Mouse (Mus musculus): ENCODE measurements around the gene Dmac2.

The Dmac2 gene

DNA sequence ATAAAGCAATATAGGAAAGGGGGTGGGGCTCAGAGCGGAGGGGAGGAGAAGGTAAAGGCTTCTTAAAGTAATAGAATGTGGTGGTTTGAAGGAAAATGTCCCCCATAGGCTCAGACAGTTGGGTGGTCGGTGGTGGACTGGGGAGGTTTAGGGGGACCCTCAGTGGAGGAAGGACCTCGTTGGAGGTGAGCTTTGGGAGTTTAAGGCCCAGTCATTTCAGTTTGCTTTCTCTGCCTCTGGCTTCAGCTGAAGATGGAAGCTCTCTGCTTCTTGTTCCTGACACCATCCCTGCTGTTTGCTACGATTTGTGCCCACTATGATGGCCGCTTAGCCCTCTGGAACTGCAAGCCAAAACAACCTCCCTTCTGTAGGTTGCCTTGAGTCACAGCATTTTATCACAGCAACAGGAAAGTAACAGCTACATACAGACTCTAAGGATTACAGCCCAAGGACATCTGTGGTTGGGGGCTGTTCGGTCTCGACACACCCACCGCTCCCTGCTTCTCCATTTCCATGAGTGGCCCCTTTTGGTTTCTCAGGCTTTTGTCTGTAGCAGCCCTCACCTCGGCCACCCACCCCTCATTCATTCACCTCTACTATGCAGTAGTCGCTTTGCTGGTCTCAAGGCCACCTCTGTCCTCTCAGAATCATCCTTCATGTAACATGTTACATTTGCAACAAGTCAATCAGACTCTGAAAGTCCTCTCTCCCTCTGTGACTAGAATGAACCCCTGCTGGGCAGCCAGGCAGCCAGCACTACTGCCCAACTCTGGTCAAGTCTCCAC is 1.6 kb upstream of the Dmac2 start:
- no peak for DNase-seq

DNA sequence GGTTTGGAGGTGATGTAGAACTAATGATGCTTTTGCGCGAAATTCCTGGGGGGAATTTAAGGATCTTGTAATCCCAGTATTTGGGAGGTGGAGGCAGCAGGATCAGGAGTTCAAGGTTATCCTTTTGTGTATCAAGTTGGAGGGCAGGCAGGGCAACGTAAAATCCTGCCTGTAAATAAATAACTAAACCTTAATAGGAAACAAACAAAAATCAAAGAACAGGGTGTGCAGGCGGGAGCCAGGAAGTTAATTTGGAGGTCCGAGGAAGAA is 443 bp downstream of the Dmac2 start:
- no peak for DNase-seq

DNA sequence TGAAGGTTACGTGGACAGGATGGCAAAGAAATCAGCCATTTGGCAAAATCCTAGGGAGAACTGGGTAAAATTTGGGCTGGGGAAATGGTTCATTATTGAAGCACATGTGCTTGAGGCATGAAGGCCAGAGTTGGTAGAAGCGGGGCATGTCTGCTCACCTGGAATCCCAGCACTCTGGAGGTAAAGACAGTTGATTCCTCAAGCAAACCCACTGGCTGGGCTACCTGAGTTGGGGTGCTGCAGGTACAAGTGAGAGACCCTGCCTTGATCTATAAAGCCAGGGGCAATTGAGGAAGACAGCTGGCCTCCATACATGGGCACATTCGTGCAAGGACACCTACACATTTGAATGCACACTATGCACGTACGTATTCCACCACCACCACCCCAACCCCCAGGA is 887 bp downstream of the Dmac2 start:
- no peak for DNase-seq

DNA sequence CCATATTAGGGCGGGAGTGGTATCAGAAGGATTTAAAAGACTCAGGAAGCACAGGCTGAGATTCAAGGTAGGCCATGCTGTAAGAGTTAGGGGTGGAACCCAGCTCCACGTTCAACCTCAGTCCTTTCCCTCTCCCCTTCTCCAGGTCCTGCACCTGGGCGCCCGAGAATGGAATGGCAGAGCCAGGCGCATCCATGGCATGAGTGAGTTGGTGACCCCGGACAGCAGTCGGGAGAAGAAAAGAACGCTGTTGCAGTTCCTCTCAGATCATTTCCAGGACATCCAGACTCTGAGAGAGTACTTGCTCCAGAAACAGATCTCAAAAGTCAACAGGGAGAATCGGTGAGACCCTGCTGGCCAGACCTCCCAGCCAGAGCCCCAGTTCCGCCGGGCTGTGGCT is 1.5 kb downstream of the Dmac2 start:
- DNase-seq: no peak

DNA sequence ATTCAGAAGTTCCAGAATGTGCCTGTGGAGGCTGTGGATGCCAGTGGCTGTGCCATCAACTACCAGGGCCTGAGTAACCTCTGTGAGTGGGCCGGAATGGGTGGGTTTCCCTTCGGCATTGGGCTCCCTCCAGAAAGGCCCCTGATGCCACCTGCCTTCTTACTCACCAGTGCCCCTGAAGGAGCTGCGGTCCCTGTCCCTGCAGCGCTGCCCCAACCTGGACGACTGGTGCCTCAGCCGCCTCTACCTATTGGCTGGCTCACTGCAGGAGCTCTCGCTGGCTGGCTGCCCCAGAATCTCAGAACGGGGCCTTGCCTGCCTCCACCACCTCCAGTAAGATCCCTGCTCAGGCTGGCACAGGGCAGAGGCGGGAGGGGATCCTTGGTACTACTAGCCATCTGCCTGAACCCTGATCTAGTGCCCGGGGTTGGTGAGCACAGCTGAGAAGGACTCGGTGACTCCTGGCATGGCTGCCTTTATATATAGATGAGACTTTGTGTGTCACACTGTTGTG is 4.7 kb downstream of the Dmac2 start:
- DNase-seq: no peak

DNA sequence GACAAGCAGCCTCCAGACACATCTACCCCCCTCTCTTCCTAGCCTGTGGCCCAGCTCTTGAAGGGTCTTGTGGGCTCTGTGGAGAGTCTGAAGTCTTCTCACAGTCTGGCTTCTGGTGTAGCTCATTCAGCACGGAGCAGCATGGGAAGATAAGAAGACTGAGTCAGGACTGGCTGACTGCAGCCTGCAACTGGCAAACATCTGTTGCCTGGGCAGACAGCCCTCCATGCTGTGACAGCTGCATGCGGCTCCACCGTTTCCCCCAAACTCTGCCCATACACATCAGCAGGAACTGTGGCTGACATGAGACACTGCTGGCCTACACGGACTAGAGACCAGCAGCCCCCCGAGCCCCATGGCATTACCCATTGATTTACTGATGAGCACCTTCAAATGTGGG is 5.6 kb downstream of the Dmac2 start:
- no peak for DNase-seq

DNA sequence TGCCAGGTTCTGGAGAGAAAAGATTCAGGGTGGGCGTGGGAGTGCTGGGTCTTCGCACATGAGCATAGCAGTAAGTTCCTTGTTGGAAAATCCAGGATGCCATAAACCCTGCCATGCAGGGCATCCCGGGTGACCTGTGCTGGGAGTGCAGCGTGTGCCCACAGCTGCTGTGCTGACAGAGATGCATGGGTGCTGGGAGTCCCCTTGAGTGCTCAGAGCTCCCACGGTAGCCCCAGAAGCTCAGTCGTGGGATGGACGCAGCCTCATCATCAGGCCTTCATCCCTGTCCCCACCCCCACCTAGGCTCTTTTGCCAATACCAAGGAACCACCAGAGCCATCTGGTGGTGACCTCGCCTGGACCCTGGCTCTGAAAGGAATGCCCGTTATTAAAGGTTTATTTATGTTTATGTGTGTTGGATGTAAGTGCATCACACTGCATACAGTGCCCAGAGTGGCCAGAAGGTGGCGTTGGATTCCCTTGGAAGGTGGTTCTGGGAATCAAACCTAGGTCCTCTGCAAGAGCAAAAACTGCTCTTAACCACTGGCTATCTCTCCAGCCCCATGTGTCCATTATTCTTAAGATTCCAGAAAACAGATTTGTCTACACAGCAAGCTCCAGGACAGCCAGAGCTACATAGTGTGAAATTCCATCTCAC is 6.5 kb downstream of the Dmac2 start:
- DNase-seq: peak in 1 of 2 experiments; percentile 63

DNA sequence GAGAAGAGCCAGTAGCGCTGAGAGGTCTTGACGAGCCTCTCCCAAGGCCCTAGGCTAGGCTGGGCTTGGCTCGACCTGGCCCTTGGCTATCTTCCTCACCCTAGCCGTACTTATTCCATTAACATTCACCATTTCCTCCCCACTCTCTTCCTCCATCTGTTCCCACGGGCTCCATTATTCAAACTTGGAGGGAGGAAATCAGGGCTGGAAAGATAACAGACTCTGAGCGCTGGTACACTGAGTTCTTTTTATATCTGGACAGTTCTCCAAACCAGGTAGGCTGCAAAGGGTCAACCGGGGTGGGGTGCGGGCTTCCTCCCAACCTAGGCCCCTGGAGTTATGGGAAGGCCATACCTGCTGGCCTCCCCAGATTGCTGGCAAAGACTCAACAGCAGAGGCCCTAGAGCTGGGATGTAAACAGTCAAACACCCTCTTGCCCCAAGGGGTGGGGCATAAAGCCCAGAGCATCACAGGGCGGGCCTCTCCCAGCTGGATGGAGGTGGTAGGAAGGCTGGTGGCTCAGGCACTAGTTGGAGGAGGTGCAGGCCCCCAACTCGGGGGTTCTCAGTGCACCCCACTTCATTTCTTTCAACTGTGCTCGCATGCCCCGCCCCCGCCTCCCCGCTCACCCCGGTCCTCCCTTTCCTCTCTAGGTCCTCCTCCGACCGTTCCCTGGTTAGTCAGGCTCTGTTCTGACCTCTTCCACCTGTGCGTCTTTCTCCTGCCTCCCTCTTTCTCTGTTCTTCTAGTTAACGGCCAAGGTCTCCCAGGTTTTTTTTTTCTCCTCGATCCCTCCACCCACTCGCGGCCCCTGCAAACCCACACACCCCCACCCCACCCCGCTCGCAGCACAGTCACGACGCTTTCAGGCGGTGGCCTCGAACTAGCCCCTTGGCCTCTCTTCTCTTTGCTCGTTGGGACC is 7.6 kb downstream of the Dmac2 start, which contains the start of gene B3gnt8:
Gene B3gnt8 (plus strand): TSS at position 146 of the 922 bp plus-strand sequence.
- DNase-seq: no peak

DNA sequence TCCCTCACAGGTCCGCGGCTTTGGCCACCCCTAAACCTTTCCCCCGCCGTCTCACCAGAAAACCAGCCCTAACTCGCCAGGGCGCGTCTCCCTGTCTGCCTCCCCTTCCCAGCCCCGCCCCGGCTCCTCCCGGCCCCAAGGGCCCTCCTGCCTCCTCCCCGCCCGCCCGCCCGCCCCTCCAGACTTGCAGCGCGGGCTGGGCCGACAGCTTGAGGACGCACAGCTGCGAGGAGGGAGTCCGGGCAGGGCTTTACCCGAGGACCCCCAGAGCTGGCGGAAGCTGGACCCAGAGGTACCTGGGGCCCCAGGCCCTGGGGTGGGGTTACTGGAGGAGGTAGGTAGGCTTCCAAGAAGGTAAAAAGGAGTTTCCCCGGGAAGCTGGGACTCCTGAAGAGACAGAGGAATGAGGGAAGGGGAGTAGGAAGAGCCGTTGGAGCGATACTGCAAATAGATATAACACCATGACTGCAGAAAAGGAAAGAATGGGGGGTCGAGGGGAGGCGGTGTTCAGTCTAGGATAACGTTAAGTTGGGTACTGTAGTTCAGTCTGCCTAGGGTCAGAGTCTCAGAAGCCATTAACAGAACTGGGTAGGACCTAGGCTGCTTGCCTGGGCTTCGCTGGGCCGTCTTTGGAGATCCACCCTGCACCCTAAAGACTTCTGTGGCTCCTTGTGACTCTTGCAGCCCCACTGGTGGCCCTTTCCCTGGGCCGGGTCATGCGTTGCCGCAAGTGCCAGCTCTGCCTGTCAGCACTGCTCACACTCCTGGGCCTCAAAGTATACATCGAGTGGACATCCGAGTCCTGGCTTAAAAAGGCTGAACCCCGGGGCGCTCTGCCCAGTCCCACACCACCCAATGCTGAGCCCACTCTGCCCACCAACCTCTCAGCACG is 8.5 kb downstream of the Dmac2 start:
- peak; percentile 60 to 71 for DNase-seq

DNA sequence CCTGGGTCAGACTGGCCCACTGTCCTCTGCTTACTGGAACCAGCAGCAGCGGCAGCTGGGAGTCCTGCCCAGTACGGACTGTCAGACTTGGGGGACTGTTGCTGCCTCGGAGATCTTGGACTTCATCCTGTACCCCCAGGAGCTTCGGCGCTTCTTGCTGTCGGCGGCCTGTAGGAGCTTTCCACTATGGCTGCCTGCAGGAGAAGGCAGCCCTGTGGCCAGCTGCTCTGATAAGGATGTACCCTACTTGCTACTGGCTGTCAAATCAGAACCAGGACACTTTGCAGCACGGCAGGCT is 9.1 kb downstream of the Dmac2 start:
- DNase-seq: no peak

DNA sequence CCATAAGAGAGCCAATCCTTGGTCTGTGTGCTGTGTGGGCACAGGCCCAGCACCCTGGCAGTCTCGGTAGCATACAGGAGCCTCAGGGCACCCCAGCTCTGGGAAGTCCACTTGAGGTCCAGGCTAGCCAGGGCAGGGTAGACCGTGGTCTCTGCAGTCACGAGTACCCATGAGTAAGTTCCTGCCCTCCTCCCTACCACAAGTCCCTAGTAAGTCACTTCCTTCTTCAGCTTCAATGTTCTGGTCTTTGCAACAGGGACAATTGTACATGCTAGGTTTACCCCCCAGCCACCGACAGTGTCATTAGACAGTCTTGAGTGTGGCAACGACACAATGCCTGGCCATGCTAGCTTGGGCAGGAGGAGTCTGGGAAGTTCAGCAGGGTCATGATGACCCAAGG is 13.5 kb downstream of the Dmac2 start:
- no peak for DNase-seq

DNA sequence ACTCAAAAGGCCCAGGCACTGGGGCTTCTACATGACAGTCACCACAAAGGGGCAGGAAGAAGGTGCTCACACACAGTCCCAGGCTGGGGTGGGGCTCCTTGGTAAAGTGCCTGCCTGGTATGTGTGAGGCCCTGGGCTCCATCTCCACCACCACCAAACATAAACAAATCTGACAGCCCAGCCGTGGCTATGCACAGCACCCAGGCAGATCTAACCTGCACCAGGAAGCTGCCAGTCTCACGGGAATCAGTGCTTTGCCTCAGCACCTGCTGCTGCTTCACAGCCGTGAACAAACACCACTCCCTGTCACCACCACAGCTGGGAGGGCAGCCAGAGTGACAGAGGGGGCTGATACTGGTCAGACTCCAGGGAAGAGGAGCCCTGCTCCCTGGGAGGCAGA is 17.2 kb downstream of the Dmac2 start:
- peak; percentile 67 to 80 for DNase-seq

DNA sequence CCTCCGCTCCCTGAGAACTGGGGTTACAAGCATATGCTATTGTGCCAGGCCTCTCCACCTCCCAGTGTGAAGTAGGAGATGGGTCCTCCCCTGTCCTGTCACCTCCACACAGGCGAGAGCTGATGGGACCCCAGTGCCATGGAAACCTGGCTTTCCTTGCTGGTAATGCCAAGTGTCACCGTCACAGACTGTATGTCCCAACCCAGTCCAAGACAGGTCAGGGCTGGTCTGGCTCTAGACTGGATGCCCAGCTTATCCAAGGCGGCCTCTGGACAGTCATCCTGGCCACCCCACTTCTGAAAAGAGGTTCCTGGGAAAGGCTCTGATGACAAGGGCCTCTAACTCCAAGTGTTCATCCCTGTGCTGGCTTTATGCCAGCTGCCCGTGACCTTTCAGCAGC is 17.9 kb downstream of the Dmac2 start:
- DNase-seq: no peak

DNA sequence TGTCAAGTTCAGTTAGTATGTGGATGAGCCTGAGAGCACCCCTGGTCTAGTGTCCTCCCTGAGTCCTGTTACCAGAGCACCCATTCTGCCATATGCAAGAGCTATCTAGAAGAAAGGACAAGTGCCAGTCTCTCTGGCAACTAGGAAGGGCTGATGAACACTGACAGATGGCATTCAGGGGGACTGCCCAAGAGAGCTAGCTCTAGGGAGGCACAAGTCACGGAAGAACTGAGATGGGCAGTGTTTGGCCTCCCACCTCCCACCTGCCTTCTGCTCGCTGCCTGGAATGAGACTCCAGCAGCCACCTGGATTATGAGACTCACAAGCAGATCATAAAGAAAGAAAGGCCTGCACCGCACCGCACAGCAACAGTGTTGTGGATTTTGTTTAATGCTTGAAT is 20.5 kb downstream of the Dmac2 start:
- no peak for DNase-seq

DNA sequence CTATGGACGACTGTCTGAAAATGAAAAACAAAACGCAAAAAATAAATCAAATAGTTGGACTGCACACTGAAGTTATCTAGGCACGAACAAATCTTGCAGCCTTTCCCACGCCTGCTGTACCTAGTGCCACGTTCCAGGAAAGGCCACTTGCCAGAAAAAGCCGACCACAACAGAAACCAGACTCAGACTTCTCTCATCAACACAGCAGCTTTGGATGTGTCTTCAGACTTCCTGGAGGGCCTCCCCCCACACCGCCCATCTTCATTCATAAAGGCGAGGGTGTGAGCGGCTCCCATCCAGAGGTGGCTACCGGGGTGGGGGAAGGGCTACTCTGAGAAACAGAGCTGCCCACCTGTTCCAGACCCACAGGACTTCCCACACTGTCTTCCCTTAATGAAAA is 24.9 kb downstream of the Dmac2 start:
- DNase-seq: no peak

DNA sequence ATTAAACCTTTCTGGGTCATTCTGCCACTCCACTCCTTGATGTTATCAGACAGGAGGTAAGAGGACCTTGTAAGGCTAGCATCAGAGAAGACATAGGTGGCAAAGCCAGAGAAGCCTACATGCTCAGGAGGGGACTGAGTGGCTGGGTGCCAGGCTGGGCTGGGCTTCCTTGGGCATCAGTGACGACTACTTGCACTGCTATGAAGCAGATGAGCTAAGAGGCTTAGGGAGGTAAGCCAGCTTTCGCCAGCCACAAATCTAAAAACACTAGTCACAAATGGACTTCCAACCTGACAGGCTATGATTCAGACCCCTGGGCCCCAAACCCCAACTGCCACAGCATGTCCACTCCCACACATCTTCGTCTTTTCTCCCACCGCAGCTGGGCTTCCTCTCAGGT is 25.4 kb downstream of the Dmac2 start:
- no peak for DNase-seq

DNA sequence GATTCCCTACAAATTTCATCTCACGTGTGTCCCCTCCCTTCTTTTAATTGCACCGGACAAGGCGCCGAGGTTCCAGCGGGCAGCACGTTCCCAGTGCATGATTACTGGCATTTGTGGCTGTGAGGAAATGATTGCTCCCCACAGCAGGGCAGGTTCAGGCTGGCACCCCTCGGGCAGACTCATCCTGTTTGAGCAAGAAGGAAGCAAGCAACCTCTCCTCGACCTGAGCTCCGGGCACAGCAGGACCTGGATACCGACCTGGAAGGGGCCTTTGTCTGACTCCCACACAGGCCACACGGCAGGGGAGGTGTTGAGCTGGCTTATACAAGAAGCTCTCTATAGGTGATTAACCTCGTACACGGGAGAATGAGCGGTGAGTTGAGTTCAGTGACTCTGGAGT is 25.9 kb downstream of the Dmac2 start:
- no peak for DNase-seq

DNA sequence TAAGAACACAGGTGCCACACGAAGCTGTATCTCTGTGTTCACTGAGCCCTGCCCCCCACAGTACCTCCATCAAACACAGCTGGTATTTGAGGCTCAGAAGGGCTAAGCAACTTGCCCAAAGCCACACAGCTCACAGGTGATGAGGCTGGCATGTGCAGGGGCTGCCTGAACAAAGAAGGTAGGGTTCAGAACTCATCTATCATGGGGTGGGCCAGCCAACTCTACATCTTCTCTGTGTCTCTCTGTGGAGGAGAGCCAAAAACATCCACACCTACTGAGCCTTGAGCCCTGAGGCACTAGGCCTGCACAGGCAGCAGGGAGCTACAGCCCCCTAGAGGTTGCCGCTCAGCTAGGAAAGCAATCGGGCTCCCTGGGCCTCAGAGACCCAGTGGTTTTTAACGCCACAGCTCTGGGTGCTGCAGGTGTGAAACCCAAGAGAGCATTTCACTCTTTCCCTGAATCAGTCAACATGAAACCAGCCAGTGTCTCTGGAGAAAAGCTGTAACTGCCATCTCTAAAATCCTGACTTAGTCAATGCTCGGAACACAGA is 28.4 kb downstream of the Dmac2 start:
- peak; percentile 64 to 67 for DNase-seq

DNA sequence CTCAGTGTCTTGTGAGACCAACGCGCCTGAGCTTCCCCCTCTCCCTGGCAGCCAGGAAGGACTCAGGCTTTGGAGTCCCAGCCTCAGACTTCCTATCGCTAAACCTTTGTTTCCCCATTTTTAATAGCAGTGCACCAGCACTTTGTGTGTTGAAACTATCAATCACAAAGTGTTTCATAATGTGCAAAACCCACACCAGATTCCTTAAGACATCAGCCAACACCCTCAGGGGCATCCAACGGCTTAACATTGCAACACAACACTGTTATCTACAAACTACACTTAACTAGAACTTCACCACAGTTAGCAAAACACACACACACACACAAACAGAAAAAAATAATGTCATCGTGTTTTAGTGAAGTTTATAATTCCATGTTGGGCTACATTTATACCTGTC is 30.6 kb downstream of the Dmac2 start:
- no peak for DNase-seq

DNA sequence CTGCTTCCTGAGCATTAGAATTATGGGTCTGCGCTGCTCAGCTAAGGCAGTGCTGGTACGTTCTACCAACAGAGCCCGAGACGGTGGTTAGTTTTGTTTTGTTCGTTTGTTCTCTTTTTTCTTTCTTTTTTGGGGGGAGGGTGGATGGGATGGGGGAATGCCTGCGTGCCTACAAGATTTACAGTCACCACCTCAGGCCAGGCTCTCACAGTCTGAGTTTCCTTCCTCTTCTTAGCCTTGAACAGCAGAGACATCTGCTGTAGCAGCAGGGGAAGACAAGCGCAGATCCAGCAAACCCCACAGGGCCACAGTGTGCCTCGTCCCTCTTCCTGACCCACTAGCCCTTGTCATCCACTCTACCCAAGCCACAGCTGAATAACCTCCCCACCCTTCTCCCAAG is 32.1 kb downstream of the Dmac2 start:
- peak in 1 of 2 experiments; percentile 62 for DNase-seq

DNA sequence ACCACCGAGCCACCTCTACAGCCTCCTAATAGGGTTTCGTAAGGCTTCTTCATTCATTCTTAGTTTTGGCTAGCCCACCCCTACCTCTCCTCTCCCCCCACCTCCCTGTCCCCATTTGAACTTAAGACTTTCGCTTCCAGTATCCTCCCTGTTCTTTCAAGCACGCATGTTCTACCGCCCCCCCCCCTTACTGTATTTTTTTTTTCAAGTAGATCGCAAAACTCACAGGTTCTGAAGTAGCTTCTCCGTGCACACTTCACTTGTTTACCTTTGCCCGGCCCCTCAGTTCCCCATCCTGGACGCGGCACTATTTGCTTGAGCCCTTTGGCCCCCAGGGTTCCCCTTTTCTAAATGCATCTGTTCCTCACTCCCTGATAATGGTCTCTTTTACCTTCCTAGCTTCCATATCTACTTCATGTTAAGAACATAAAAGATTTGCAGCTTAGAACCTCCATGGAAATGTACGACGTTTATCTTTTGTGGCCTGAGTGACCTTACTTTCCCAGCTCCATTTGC is 33.1 kb downstream of the Dmac2 start:
- peak in 1 of 2 experiments; percentile 48 for DNase-seq
